Mouse (Mus musculus) liver, embryonic 16.5 days (tissue): ENCODE data around the gene Olfr1291-ps1. TPM values are rescaled to one million over a fixed set of nuclear protein-coding genes. Genes with fewer than 3 reads are reported as not detected.

Experiments used
- polyA plus RNA-seq: library from polyadenylated mRNA; unstranded; fragments of >200 nt; fragmentation: Nextera tagmentation; extraction: Ambion mirVana; gene quantifications from 2 replicates; pipeline ENCODE4 v1.2.1, GENCODE M21; 2015

Olfr1291-ps1 gene
- polyA plus RNA-seq, 1 experiment from 2014 or later, result not detected

Other genes starting within 250 kb of the Olfr1291-ps1 start
- not detected in 2 replicates for gene Olfr1276, start 242.7 kb upstream of the Olfr1291-ps1 start, polyA plus RNA-seq
- not detected in 2 replicates for gene Olfr1277, start 223.1 kb upstream of the Olfr1291-ps1 start, polyA plus RNA-seq
- not detected in 2 replicates for gene Olfr1278, start 207.0 kb upstream of the Olfr1291-ps1 start, polyA plus RNA-seq
- gene Olfr1279, start 196.5 kb upstream of the Olfr1291-ps1 start, polyA plus RNA-seq, result not detected in 2 replicates
- gene Olfr1280, start 183.2 kb upstream of the Olfr1291-ps1 start, polyA plus RNA-seq, result not detected in 2 replicates
- gene Olfr1281, start 170.7 kb upstream of the Olfr1291-ps1 start, polyA plus RNA-seq, result not detected in 2 replicates
- gene Olfr1282, start 161.1 kb upstream of the Olfr1291-ps1 start, polyA plus RNA-seq, result not detected in 2 replicates
- gene Olfr1283, start 130.4 kb upstream of the Olfr1291-ps1 start, polyA plus RNA-seq, result not detected in 2 replicates
- gene Olfr1284, start 121.7 kb upstream of the Olfr1291-ps1 start, polyA plus RNA-seq, result not detected in 2 replicates
- gene Olfr1286, start 74.1 kb upstream of the Olfr1291-ps1 start, polyA plus RNA-seq, result not detected in 2 replicates
- not detected in 2 replicates for gene Olfr1287, start 48.0 kb upstream of the Olfr1291-ps1 start, polyA plus RNA-seq
- gene Olfr1288, start 23.1 kb upstream of the Olfr1291-ps1 start, polyA plus RNA-seq, result not detected in 2 replicates
- not detected in 2 replicates for gene Olfr1289, start 16.4 kb upstream of the Olfr1291-ps1 start, polyA plus RNA-seq
- gene Olfr1290, start 3.4 kb upstream of the Olfr1291-ps1 start, polyA plus RNA-seq, result not detected in 2 replicates
- not detected in 2 replicates for gene Olfr1293-ps, start 28.0 kb downstream of the Olfr1291-ps1 start, polyA plus RNA-seq
- gene Olfr1294, start 43.1 kb downstream of the Olfr1291-ps1 start, polyA plus RNA-seq, result not detected in 2 replicates
- gene Olfr1295, start 72.5 kb downstream of the Olfr1291-ps1 start, polyA plus RNA-seq, result not detected in 2 replicates
- not detected in 2 replicates for gene Olfr1297, start 129.3 kb downstream of the Olfr1291-ps1 start, polyA plus RNA-seq
- gene Olfr1298, start 152.0 kb downstream of the Olfr1291-ps1 start, polyA plus RNA-seq, result not detected in 2 replicates
- not detected in 2 replicates for gene Olfr1299, start 164.2 kb downstream of the Olfr1291-ps1 start, polyA plus RNA-seq